Mouse (Mus musculus) forebrain, embryonic 14.5 days (tissue): ENCODE measurements around the gene Dnah1. TPM values are rescaled to one million over a fixed set of nuclear protein-coding genes. Genes with fewer than 3 reads are reported as not detected.

ENCODE experiments used
- ATAC-seq: fragments of 200-750 bp; cut with Nextera tagmentation; 2 replicates; pipeline ENCODE4 v1.8.0; 2017; ENCODE audit warnings: mild to moderate bottlenecking, moderate library complexity
- DNase-seq: peaks from one replicate; pipeline ENCODE4 v3.0.0-alpha.2; 2015; ENCODE audit warnings: low spot score
- H3K27ac ChIP-seq: fragments of 300-500 bp; sonication (generic); 2 replicates; pipeline ENCODE4 v1.5.1; 2014; ENCODE audit warnings: low read depth, mild to moderate bottlenecking, control low read depth, low read length, moderate library complexity
- H3K27me3 ChIP-seq: fragments of 300-500 bp; sonication (generic); replicated peaks from 2 replicates; pipeline ENCODE4 v1.6.1; 2014; ENCODE audit warnings: low read length, control low read depth, mixed read lengths; ENCODE audit not compliant: control insufficient read depth, insufficient read depth
- H3K36me3 ChIP-seq: fragments of 300-500 bp; sonication (generic); 2 replicates; pipeline ENCODE4 v1.6.1; 2014; ENCODE audit warnings: low read length, control low read depth; ENCODE audit not compliant: control insufficient read depth, insufficient read depth
- H3K4me1 ChIP-seq: fragments of 300-500 bp; sonication (generic); 2 replicates; pipeline ENCODE4 v1.6.1; 2014; ENCODE audit warnings: antibody characterized with exemption, low read length, control low read depth; ENCODE audit not compliant: control insufficient read depth, insufficient read depth
- H3K4me2 ChIP-seq: fragments of 300-500 bp; sonication (generic); 2 replicates; pipeline ENCODE4 v1.6.1; 2014; ENCODE audit warnings: mild to moderate bottlenecking, control low read depth, low read length
- H3K4me3 ChIP-seq: fragments of 300-500 bp; sonication (generic); 2 replicates; pipeline ENCODE4 v1.5.1; 2014; ENCODE audit warnings: low read depth, low read length, control low read depth
- H3K9ac ChIP-seq: fragments of 300-500 bp; sonication (generic); 2 replicates; pipeline ENCODE4 v1.6.1; 2014; ENCODE audit warnings: mild to moderate bottlenecking, low read length, control low read depth, moderate library complexity
- H3K9me3 ChIP-seq: fragments of 300-500 bp; sonication (generic); replicated peaks from 2 replicates; pipeline ENCODE4 v1.6.1; 2016; ENCODE audit warnings: low read length, control low read depth, mixed read lengths; ENCODE audit not compliant: control insufficient read depth
- WGBS: fragments of 180-500 bp; shearing (Covaris S2); extraction: QIAGEN DNeasy Blood & Tissue Kit; methylation state at CpG from one replicate; pipeline ENCODE4 v1.1.7; 2014; 5-methylcytosine and 5-hydroxymethylcytosine counted together
- polyA plus RNA-seq: library from polyadenylated mRNA; unstranded; fragments of >200 nt; fragmentation: Nextera tagmentation; extraction: Ambion mirVana; gene quantifications from 2 replicates; pipeline ENCODE4 v1.2.1, GENCODE M21; 2014

Gene Dnah1
- polyA plus RNA-seq, 1 experiment from 2014 or later, result 3.8 TPM

DNA sequence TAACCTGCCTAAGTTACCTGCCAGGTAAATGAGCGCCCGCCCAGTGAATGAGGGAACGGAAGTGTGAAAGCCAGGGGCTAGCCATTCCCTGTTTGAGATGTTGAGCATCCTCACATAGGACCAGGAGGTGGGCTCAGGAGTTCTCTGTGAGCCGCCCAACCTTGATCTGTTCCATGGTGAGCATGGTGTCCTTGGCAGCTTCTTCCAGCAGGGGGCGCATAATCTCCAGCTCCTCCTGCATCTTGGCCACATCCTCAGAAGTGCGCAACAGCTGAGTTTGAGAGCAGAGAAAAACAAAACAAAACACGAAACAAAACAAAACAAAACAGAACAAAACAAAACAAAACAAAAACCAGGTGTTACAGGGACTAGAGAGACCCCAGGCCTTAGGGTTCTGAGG, 51.5 kb downstream of the Dnah1 start:
- Histone ChIP-seq H3K27me3 (no peaks in the 10 kb centered on the region), H3K4me2 (no peak overlapping the region), H3K4me3 (no peak overlapping the region), H3K4me1 (peaks cover 19% of the 10 kb centered on the region), H3K27ac (no peak overlapping the region), H3K36me3 (no peaks in the 10 kb centered on the region), H3K9me3 (no peaks in the 10 kb centered on the region), H3K9ac (no peak overlapping the region)
- WGBS, result 26% methylated on average over 7 of the region's 7 CpGs
- DNase-seq (peak; percentile 75), ATAC-seq (peak; percentile 38; the same call in 1 of the 2 replicates)

DNA sequence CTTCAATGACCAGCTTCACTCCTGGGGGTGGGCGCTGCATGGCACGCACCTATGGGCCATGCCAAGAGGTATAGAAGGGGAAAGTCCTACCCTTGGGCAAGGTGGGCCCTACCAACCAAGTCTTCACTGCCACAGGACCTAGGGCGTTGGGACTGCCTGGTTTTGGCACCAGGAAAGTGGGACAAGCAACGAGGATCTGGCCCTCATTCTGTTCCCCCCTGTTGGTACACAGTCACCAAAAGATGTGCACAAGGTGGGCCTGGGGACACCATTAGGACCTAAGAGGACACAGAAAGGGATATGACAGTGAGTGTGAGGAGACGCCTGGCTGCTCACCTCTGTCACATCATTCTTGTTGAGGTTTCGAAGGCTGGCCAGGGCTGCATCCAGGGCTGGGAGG, 52.6 kb downstream of the Dnah1 start:
- H3K9me3 ChIP-seq, result no peaks in the 10 kb centered on the region
- H3K27me3 ChIP-seq, result no peaks in the 10 kb centered on the region
- no peak overlapping the region for H3K9ac ChIP-seq
- DNase-seq (no peak), ATAC-seq (no peak)
- 85% methylated on average over 6 of the region's 6 CpGs for WGBS
- peaks cover 19% of the 10 kb centered on the region for H3K4me1 ChIP-seq
- no peak overlapping the region for H3K27ac ChIP-seq
- no peaks in the 10 kb centered on the region for H3K36me3 ChIP-seq
- no peak overlapping the region for H3K4me2 ChIP-seq
- no peak overlapping the region for H3K4me3 ChIP-seq

DNA sequence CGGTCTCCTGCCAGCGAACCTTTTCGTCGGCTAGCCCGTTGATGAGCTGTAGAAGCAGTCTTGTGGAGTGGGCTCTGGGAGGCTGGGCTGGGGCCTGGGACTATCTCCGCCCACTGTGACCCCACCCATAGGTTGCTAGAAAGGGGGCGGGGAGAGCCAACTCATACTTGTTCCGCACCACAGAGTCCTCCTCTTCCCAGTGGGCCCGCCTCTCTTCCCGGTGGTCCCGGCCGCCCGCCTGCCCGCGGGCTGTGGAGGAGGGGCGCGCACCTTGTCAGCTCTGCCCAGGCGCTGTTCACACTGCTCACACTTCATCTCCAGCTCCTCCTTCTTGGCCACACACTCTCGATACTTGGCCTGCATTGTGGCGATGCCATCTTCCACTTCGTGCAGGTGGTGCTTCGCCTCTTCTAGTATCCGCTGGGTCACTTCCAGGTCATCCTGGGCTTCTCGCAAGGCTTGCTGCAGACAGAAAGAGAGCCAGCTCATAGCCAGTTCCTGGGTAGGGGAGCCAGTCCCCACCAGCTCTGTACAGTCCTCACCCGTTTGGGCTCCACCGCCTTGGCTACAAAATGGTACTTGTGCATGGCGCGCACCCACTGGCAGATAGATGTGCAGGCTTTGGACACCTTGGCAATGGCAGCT, 54.1 kb downstream of the Dnah1 start:
- Histone ChIP-seq H3K27me3 (no peaks in the 10 kb centered on the region), H3K9ac (peak overlapping the region; percentile 35), H3K27ac (peak overlapping the region; percentile 81), H3K4me3 (peak overlapping the region; percentile 15; the same call in 1 of the 2 replicates), H3K9me3 (no peaks in the 10 kb centered on the region), H3K4me1 (peaks cover 19% of the 10 kb centered on the region), H3K4me2 (peak overlapping the region; percentile 48), H3K36me3 (no peaks in the 10 kb centered on the region)
- WGBS, result 15% methylated on average over 28 of the region's 28 CpGs
- peak; percentile 71 for DNase-seq
- ATAC-seq, result peak; percentile 80

DNA sequence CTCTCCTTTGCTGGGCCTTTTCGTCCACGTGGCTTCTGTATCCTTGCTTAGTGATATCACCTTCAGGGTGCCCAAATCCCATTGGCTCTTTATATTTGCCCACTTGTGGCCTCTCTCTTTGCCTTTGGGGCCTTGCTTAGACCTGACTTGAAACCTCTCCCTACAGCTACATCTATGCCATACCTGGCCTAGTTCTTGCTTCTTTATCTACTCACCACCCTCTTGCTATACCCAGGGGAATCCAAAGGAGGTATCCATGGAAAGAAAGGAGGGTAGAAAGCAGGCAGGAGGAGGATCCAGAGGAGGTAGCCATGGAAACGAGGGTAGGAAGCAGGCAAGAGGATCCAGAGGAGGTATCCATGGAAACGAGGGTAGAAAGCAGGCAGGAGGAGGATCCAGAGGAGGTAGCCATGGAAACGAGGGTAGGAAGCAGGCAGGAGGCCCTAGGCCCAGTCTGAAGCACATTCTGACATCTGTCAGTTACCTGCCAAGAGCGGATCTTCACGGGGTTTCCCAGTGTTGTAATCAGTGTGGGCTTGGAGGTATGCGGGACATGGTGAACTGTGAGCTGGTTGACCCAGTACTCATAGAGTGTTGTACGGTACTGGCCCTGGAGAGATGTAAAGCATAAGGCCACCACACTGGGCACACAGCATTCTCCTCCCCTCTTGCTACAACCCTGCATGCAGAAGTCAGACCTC, 55.2 kb downstream of the Dnah1 start:
- 31% methylated on average over 9 of the region's 9 CpGs for WGBS
- DNase-seq (peak; percentile 78), ATAC-seq (peak; percentile 73)
- Histone ChIP-seq H3K9ac (no peak overlapping the region), H3K9me3 (no peaks in the 10 kb centered on the region), H3K27me3 (no peaks in the 10 kb centered on the region), H3K4me1 (peaks cover 19% of the 10 kb centered on the region), H3K4me3 (no peak overlapping the region), H3K27ac (peak overlapping the region; percentile 81), H3K36me3 (no peaks in the 10 kb centered on the region), H3K4me2 (peak overlapping the region; percentile 48)

DNA sequence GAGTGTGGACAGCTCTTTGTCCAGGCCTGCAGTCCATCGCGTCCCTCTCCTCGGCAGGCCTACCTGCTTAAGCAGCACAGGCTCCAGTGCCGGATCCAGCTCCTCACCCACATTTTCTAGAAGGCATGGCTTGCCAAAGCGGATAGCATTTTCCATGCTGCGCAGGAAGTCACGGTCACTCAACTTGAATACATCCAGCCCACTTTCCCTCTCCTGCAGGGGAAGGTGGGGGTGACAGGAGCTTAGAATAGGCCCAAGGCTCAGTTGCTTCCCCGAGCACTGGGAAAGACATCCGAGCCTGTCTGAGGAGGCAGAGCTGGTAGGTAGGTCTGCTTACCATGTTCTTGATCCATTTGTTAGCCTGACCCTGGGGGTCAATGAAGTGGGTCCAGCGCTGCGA, 56.0 kb downstream of the Dnah1 start:
- no peak for DNase-seq
- Histone ChIP-seq H3K27ac (peak overlapping the region; percentile 81; the same call in 1 of the 2 replicates), H3K9ac (no peak overlapping the region), H3K4me3 (no peak overlapping the region), H3K4me2 (no peak overlapping the region), H3K4me1 (peaks cover 19% of the 10 kb centered on the region), H3K36me3 (0 out of 2 replicates have a peak, but pooled peaks cover 4% of the 10 kb centered on the region), H3K9me3 (no peaks in the 10 kb centered on the region), H3K27me3 (no peaks in the 10 kb centered on the region)
- WGBS, result 90% methylated on average over 11 of the region's 11 CpGs
- ATAC-seq, result no peak

DNA sequence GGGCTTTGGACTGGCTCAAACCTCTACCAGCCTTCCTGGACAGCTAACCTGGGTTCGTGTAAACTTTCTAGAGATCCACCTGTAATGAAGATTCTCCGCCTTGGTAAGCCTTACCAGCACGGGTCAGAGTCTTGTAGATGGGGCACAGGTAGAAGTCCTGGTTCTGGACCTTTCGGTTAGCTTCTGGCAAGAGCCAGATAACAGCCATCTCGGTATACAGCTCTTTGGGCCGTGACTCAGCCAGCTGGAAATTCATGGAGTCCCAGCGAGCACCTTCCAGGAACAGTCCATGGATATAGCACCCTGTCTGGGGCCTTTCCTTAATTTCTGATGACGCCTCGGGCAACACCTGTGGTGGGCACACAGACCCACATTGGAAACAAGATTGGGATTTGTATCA, 62.8 kb downstream of the Dnah1 start:
- DNase-seq (no peak), ATAC-seq (no peak)
- Histone ChIP-seq H3K4me2 (no peak overlapping the region), H3K4me3 (no peak overlapping the region), H3K4me1 (no peaks in the 10 kb centered on the region), H3K27ac (no peak overlapping the region), H3K36me3 (peaks cover 67% of the 10 kb centered on the region), H3K9me3 (no peaks in the 10 kb centered on the region), H3K27me3 (no peaks in the 10 kb centered on the region), H3K9ac (no peak overlapping the region)
- 93% methylated on average over 9 of the region's 9 CpGs for WGBS

DNA sequence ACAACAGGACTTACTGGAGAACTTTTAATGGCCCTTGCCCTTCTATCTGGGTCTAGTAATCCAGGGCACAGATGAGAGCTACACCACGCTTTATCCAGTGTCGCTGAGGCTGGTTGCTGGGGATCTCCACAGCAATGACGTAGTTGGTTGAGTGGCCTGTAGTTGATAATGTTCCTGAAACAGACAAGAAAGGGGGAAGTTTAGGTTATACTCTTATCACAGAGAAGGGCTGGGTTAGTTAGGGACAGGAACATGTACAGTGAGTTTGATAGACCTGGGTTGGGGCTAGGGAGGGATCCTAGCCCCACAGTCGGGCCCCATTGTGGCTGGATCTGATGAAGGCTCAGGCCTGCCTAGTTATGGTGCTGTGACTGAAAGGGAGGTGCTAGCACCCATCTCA, 63.3 kb downstream of the Dnah1 start:
- Histone ChIP-seq H3K4me1 (no peaks in the 10 kb centered on the region), H3K27me3 (no peaks in the 10 kb centered on the region), H3K9me3 (no peaks in the 10 kb centered on the region), H3K27ac (no peak overlapping the region), H3K36me3 (peaks cover 72% of the 10 kb centered on the region), H3K4me3 (no peak overlapping the region), H3K9ac (no peak overlapping the region), H3K4me2 (no peak overlapping the region)
- ATAC-seq, result no peak
- 98% methylated on average over 4 of the region's 4 CpGs for WGBS
- DNase-seq, result no peak

DNA sequence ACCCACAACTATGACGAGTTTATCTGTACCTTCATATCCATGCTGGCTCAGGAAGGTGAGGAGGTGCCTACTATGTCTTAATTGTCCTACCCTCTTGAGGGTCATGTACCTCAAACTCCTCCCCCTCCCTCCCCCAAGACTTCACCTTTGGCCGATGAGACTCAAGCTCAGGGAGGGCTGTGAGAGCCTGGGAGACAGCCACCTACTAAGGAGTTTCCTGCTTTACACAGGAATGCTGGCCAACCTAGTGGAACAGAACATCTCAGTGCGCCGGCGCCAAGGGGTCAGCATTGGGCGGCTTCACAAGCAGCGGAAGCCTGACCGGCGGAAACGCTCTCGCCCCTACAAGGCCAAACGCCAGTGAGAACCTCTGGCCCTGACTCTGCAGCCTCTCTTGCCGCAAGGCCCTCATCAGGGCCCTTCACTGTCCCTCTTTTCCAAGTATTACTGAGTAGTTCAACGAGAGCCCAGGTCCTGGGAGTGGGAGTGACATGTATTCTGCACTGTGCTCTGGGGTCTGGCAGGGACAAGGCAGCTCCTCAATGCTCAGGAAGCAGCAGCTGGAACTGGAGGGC, 65.1 kb downstream of the Dnah1 start:
- H3K9me3 ChIP-seq, result no peaks in the 10 kb centered on the region
- peaks cover 90% of the 10 kb centered on the region for H3K36me3 ChIP-seq
- no peak for ATAC-seq
- no peak overlapping the region for H3K4me2 ChIP-seq
- H3K4me3 ChIP-seq, result no peak overlapping the region
- 94% methylated on average over 14 of the region's 14 CpGs for WGBS
- H3K27ac ChIP-seq, result no peak overlapping the region
- H3K4me1 ChIP-seq, result no peaks in the 10 kb centered on the region
- DNase-seq, result no peak
- H3K9ac ChIP-seq, result no peak overlapping the region
- no peaks in the 10 kb centered on the region for H3K27me3 ChIP-seq

DNA sequence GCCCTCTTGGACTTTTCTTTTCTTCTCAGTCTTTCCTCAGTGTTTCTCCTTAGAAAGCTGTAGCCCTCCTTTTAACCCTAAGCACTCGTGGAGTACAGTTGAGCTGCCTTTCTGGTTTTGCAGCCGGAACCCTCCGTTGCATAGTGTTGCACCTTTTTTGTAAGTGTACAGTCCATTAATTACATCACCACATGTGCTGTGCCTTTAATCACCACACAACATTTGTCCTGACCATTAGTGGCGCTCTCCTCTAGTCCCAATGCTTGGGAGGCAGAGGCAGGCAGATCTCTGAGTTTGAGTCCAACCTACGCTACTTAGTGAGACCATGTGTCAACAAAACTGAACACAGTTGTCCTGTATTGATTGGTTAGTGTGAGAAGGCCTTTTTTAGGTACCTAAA, 71.6 kb downstream of the Dnah1 start:
- DNase-seq, result no peak
- Histone ChIP-seq H3K27me3 (no peaks in the 10 kb centered on the region), H3K9ac (peak overlapping the region; percentile 99), H3K36me3 (peaks cover 43% of the 10 kb centered on the region), H3K4me3 (peak overlapping the region; percentile 97), H3K4me2 (peak overlapping the region; percentile 92), H3K27ac (no peak overlapping the region), H3K4me1 (peaks cover 8% of the 10 kb centered on the region), H3K9me3 (no peaks in the 10 kb centered on the region)
- WGBS, result 83% methylated on average over 5 of the region's 5 CpGs
- ATAC-seq, result no peak
